Mouse (Mus musculus) neural tube, embryonic 15.5 days (tissue): ENCODE results near the gene Kctd2. TPM values are rescaled to one million over a fixed set of nuclear protein-coding genes. Genes with fewer than 3 reads are reported as not detected.

Experiments used
- microRNA-seq: library from miRNA; unstranded; fragments of <30 nt; microRNA quantifications from one replicate; pipeline ENCODE4, GENCODE M21; 2017
- polyA plus RNA-seq: library from polyadenylated mRNA; unstranded; fragments of >200 nt; fragmentation: Nextera tagmentation; extraction: Ambion mirVana; gene quantifications from 2 replicates; pipeline ENCODE4 v1.2.1, GENCODE M21; 2015

The Kctd2 gene
- polyA plus RNA-seq, 1 experiment from 2014 or later = 22.4 TPM

Small RNA genes within 50 kb of the gene (microRNA-seq; reads per million reads assigned to microRNA genes)
- not detected for gene Mir3968

Other genes starting within 250 kb of the Kctd2 start
- 11.7 TPM in 2 replicates for gene Tmem104, start 232.6 kb upstream of the Kctd2 start, polyA plus RNA-seq
- 22.0 and 22.8 TPM in 2 replicates for gene Nat9, start 232.3 kb upstream of the Kctd2 start, polyA plus RNA-seq
- 0.34 and 0.44 TPM in 2 replicates for gene Grin2c, start 152.9 kb upstream of the Kctd2 start, polyA plus RNA-seq
- gene Fdxr, start 143.1 kb upstream of the Kctd2 start, polyA plus RNA-seq = 18.6 and 21.5 TPM in 2 replicates
- gene Fads6, start 122.5 kb upstream of the Kctd2 start, polyA plus RNA-seq = 2.0 and 2.1 TPM in 2 replicates
- 0.15 and 0.26 TPM in 2 replicates for gene Otop2, start 113.0 kb upstream of the Kctd2 start, polyA plus RNA-seq
- 0.09 and 0.14 TPM in 2 replicates for gene Ush1g, start 98.1 kb upstream of the Kctd2 start, polyA plus RNA-seq
- gene Otop3, start 85.4 kb upstream of the Kctd2 start, polyA plus RNA-seq = 2.5 and 2.6 TPM in 2 replicates
- gene Hid1, start 52.4 kb upstream of the Kctd2 start, polyA plus RNA-seq = 49.5 and 55.6 TPM in 2 replicates
- 21.5 and 23.9 TPM in 2 replicates for gene Cdr2l, start 38.2 kb upstream of the Kctd2 start, polyA plus RNA-seq
- 175 and 183 TPM in 2 replicates for gene Mrpl58, start 16.4 kb upstream of the Kctd2 start, polyA plus RNA-seq
- 949 and 1,025 TPM in 2 replicates for gene Atp5h, start 166 bp upstream of the Kctd2 start, polyA plus RNA-seq
- 0.09 and 0.10 TPM in 2 replicates for gene Trim80, start 20.4 kb downstream of the Kctd2 start, polyA plus RNA-seq
- 0.44 and 7.2 TPM in 2 replicates for gene Slc16a5, start 42.3 kb downstream of the Kctd2 start, polyA plus RNA-seq
- gene Armc7, start 55.5 kb downstream of the Kctd2 start, polyA plus RNA-seq = 16.2 and 17.8 TPM in 2 replicates
- 95.5 and 96.2 TPM in 2 replicates for gene Nt5c, start 71.7 kb downstream of the Kctd2 start, polyA plus RNA-seq
- 1,012 and 1,180 TPM in 2 replicates for gene Jpt1, start 94.3 kb downstream of the Kctd2 start, polyA plus RNA-seq
- 882 and 892 TPM in 2 replicates for gene Sumo2, start 116.1 kb downstream of the Kctd2 start, polyA plus RNA-seq
- 101 and 120 TPM in 2 replicates for gene Nup85, start 144.3 kb downstream of the Kctd2 start, polyA plus RNA-seq
- gene Mrps7, start 183.8 kb downstream of the Kctd2 start, polyA plus RNA-seq = 81.0 and 83.8 TPM in 2 replicates
- 34.6 and 35.0 TPM in 2 replicates for gene Gga3, start 183.9 kb downstream of the Kctd2 start, polyA plus RNA-seq
- gene Mif4gd, start 192.8 kb downstream of the Kctd2 start, polyA plus RNA-seq = 11.5 and 19.4 TPM in 2 replicates
- gene Slc25a19, start 208.2 kb downstream of the Kctd2 start, polyA plus RNA-seq = 49.0 and 52.8 TPM in 2 replicates